Mouse (Mus musculus): ENCODE data around the gene Palm2.

DNA sequence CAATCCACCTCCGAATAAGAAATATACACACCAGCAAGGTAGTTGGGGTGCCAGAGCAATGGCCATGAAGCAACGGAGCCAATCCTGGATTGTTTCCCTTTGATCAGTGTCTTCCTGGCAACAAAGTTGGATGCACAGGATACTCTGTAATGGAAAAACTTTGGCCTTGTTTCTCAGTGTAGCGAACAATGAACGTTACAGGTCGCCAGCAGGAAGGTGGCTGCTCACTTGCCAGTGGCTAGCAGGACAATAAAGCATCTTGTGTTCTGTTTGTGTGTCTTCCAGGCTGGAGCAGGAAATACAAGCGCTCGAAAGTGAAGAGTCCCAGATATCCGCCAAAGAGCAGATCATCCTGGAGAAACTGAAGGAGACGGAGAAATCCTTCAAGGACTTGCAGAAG, 254.1 kb downstream of the Palm2 start:
- TF ChIP-seq CTCF (IDR thresholded peaks at IDR 0.05; ENCODE audit: borderline replicate concordance, extremely low read depth, insufficient read depth, insufficient read length) (no peak), POLR2A (IDR thresholded peaks at IDR 0.05; ENCODE audit: borderline replicate concordance, extremely low read depth, insufficient read depth, insufficient read length, poor library complexity, severe bottlenecking) (no peak)

Data from brain, embryonic 14.5 days (tissue).